17 mouse cellular contexts compared by ENCODE assay signal in genomic region chr13:105628618-105629017, GRCm38 (mm10).
"Had no signal": no experiment of that assay in that cellular context is flagged by ENCODE, and none has a peak within 500 bp of the region (broad histone marks: within the 10 kb centered on the region; RNA-seq: fewer than 3 reads in every experiment).

No protein-coding gene starts in this region.

- H3K27me3 ChIP-seq: lung, embryonic 15.5 days; megakaryocyte, embryonic 14.5 days; midbrain, embryonic 12.5 days; midbrain, embryonic 15.5 days; neural tube, embryonic 12.5 days; stomach, embryonic 15.5 days had no signal

- H3K4me3 ChIP-seq: lung, embryonic 15.5 days; megakaryocyte, embryonic 14.5 days; midbrain, embryonic 12.5 days; midbrain, embryonic 15.5 days; neural tube, embryonic 12.5 days; stomach, embryonic 15.5 days had no signal

- H3K9me3 ChIP-seq: lung, embryonic 15.5 days; megakaryocyte, embryonic 14.5 days; midbrain, embryonic 12.5 days; midbrain, embryonic 15.5 days; neural tube, embryonic 12.5 days; stomach, embryonic 15.5 days had no signal

- ATAC-seq: liver, postnatal 0 days; lung, postnatal 0 days; midbrain, embryonic 15.5 days had no signal

- H3K9ac ChIP-seq: liver, postnatal 0 days; lung, embryonic 15.5 days; midbrain, embryonic 12.5 days; midbrain, embryonic 15.5 days; neural tube, embryonic 12.5 days; stomach, embryonic 15.5 days had no signal

- H3K27ac ChIP-seq: lung, embryonic 15.5 days; macrophage; midbrain, embryonic 12.5 days; midbrain, embryonic 15.5 days; neural tube, embryonic 12.5 days; stomach, embryonic 15.5 days; stomach, postnatal 0 days had no signal

- H3K4me1 ChIP-seq: lung, embryonic 15.5 days; megakaryocyte, embryonic 14.5 days; midbrain, embryonic 12.5 days; midbrain, embryonic 15.5 days; neural tube, embryonic 12.5 days; stomach, embryonic 15.5 days had no signal

- DNase-seq: liver, postnatal 0 days; lung, adult 2 months; lung, postnatal 14 days; lung, postnatal 36 days; right cerebral cortex, postnatal 14 days; thymus, adult 2 months; thymus, postnatal 25 days; thymus, postnatal 4 days had no signal

- H3K36me3 ChIP-seq: lung, embryonic 15.5 days; midbrain, embryonic 12.5 days; midbrain, embryonic 15.5 days; neural tube, embryonic 12.5 days; stomach, embryonic 15.5 days had no signal

- H3K4me2 ChIP-seq: lung, embryonic 15.5 days; midbrain, embryonic 12.5 days; midbrain, embryonic 15.5 days; neural tube, embryonic 12.5 days; stomach, embryonic 15.5 days had no signal
